Mouse (Mus musculus): ENCODE measurements around the gene Lrrc20. TPM values are rescaled to one million over a fixed set of nuclear protein-coding genes. Genes with fewer than 3 reads are reported as not detected.

The Lrrc20 gene
- total and polyA plus RNA-seq, 3 experiments: 29.9 to 38.9 (median 32.0) TPM

- intact Hi-C loops (cut with DNase I): loop anchor here (2.0 kb wide), 1 partner anchor 23 kb away; the partner anchor contains the start of gene Ppa1
- H3K27me3 ChIP-seq (ENCODE audit: control insufficient read depth, insufficient read depth, low read length): no peaks in the 10 kb centered on the region
- DNase-seq: peak; percentile 27 to 44
- H3K36me3 ChIP-seq (ENCODE audit: control insufficient read depth, insufficient read depth, low read length): no peaks in the 10 kb centered on the region
- H3K27ac ChIP-seq: no peak overlapping the region
- no peaks in the 10 kb centered on the region for H3K79me2 ChIP-seq (replicated peaks; ENCODE audit: control insufficient read depth, insufficient read depth, low read length)
- peaks cover 12% of the 10 kb centered on the region; the same call in 1 of the 2 replicates for H3K4me1 ChIP-seq (ENCODE audit: control insufficient read depth, insufficient read depth, low read length)
- no peak for TF ChIP-seq EP300 (IDR thresholded peaks at IDR 0.05; ENCODE audit: insufficient read depth, low read depth, low read length)
- H3K4me3 ChIP-seq: peak overlapping the region; percentile 43
- 0 out of 2 replicates have a peak overlapping the region, but pooled peaks have one; percentile 17 for H3K9ac ChIP-seq (ENCODE audit: low read depth, low read length)
- WGBS: 6% methylated on average over 74 of the region's 74 CpGs
These were observed 150.0 kb downstream of the Lrrc20 start for GRCm38 (mm10) chr10:61625381-61626257.

DNA sequence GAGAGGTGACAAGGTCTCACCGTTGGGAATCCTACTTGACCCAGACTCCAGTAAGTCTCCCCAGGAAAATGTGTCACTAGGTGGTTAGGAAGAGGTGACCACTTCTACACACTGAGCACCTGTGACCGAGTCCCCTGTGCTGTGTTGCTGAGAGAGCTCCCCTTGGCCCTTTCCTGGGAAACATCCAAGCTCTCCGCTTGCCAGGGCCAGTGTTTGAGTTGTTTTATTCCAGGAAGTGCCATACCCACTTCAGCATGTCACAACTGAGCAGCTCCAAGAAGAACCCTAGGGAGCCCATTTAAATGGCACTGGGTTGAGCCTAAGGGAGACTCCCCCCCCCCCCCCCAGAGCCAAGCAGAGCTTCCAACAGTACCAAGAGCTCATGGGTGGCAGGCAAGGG is 150.9 kb downstream of the Lrrc20 start:
- TF ChIP-seq EP300 (IDR thresholded peaks at IDR 0.05; ENCODE audit: insufficient read depth, low read depth, low read length) (no peak), POLR2A (IDR thresholded peaks at IDR 0.05; ENCODE audit: insufficient read depth, low read depth, low read length) (no peak), CTCF (IDR thresholded peaks at IDR 0.05) (no peak)
- Histone ChIP-seq H3K9ac (ENCODE audit: low read depth, low read length) (no peak overlapping the region), H3K27ac (no peak overlapping the region; the same call in 1 of the 2 replicates), H3K79me2 (replicated peaks; ENCODE audit: control insufficient read depth, insufficient read depth, low read length) (no peaks in the 10 kb centered on the region), H3K4me1 (ENCODE audit: control insufficient read depth, insufficient read depth, low read length) (peaks cover 10% of the 10 kb centered on the region; the same call in 1 of the 2 replicates), H3K4me3 (no peak overlapping the region), H3K36me3 (ENCODE audit: control insufficient read depth, insufficient read depth, low read length) (no peaks in the 10 kb centered on the region), H3K27me3 (ENCODE audit: control insufficient read depth, insufficient read depth, low read length) (no peaks in the 10 kb centered on the region)
- peak; percentile 29 to 35 for DNase-seq
- intact Hi-C loops (cut with DNase I): loop anchor here (2.0 kb wide), 1 partner anchor 22 kb away; the partner anchor contains the start of gene Ppa1
- WGBS: 70% methylated on average over 3 of the region's 3 CpGs

DNA sequence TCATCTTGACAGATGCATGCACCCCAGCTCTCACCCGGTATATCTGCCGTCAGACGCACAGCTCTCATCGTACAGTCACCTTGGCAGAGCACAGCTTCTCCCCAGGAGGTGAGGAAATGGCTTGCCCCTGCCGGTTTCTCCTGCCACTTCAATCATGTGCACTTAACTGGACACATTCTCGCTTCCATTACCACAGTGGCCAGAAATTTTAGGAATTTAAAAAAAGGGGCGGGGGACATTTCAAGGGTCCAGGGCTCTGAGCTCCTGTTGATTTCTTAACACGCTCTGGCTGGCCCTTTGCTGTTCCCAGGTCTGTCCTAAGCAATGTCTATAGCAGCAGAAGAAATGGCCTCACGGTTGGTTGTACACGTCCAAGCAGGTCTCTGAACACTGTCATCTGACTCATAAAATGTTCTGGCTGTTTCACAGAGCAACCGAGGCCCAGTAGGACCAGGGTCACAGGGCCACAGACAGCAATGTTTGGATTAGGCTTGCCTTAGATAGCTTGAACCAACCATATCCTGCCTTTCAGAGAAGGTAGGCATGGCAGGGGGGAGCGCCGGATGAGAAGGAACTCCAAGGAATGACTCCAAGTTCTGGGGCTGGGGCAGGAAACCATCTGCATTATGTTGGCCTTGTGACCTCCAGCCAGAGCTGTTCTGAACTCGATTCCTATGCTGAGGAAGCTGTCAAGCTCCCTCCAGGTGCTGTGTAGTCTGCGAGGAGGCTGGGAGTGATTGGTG is 151.8 kb downstream of the Lrrc20 start:
- TF ChIP-seq POLR2A (IDR thresholded peaks at IDR 0.05; ENCODE audit: insufficient read depth, low read depth, low read length): no peak
- DNase-seq: peak in 1 of 2 experiments; percentile 27
- Histone ChIP-seq H3K4me1 (ENCODE audit: control insufficient read depth, insufficient read depth, low read length) (peaks cover 12% of the 10 kb centered on the region; the same call in 1 of the 2 replicates), H3K27me3 (ENCODE audit: control insufficient read depth, insufficient read depth, low read length) (no peaks in the 10 kb centered on the region), H3K9ac (ENCODE audit: low read depth, low read length) (no peak overlapping the region), H3K4me3 (no peak overlapping the region), H3K79me2 (replicated peaks; ENCODE audit: control insufficient read depth, insufficient read depth, low read length) (no peaks in the 10 kb centered on the region), H3K27ac (peak overlapping the region; percentile 94), H3K36me3 (ENCODE audit: control insufficient read depth, insufficient read depth, low read length) (no peaks in the 10 kb centered on the region)
- WGBS: 49% methylated on average over 15 of the region's 15 CpGs
- intact Hi-C loops (cut with DNase I): loop anchor here (2.0 kb wide), 1 partner anchor 21 kb away; the partner anchor contains the start of gene Ppa1

GRCm38 (mm10) chr10:61627938-61628250 is 152.3 kb downstream of the Lrrc20 start:
- intact Hi-C loops (cut with DNase I): loop anchor here (2.0 kb wide), 1 partner anchor 21 kb away; the partner anchor contains the start of gene Ppa1

More at GRCm38 (mm10) chr10:61627938-61628250, 152.3 kb downstream of the Lrrc20 start:
- TF ChIP-seq EP300 (IDR thresholded peaks at IDR 0.05; ENCODE audit: insufficient read depth, low read depth, low read length) (peak; percentile 72; the same call in 1 of the 2 replicates), POLR2A (IDR thresholded peaks at IDR 0.05; ENCODE audit: insufficient read depth, low read depth, low read length) (no peak)
- no peak overlapping the region for H3K4me3 ChIP-seq
- H3K36me3 ChIP-seq (ENCODE audit: control insufficient read depth, insufficient read depth, low read length): no peaks in the 10 kb centered on the region
- no peak overlapping the region for H3K9ac ChIP-seq (ENCODE audit: low read depth, low read length)
- no peaks in the 10 kb centered on the region for H3K79me2 ChIP-seq (replicated peaks; ENCODE audit: control insufficient read depth, insufficient read depth, low read length)
- WGBS: 50% methylated on average over 4 of the region's 4 CpGs
- H3K27me3 ChIP-seq (ENCODE audit: control insufficient read depth, insufficient read depth, low read length): no peaks in the 10 kb centered on the region
- DNase-seq: peak; percentile 57 to 78
- peak overlapping the region; percentile 94 for H3K27ac ChIP-seq
- peaks cover 12% of the 10 kb centered on the region; the same call in 1 of the 2 replicates for H3K4me1 ChIP-seq (ENCODE audit: control insufficient read depth, insufficient read depth, low read length)

Other genes with a start within 250 kb of the Lrrc20 start
- 1 to 10 TPM in 1 of 2 experiments, under 1 TPM in 1; 0.91 to 1.6 TPM for gene Adamts14, start 202.4 kb upstream of the Lrrc20 start, total RNA-seq (2021)
- 1.2 and 1.3 TPM in 2 replicates for gene Adamts14, start 202.4 kb upstream of the Lrrc20 start, polyA plus RNA-seq (2012; rRNA removed)
- under 1 TPM; 0.23 to 0.32 TPM for gene Prf1, start 178.0 kb upstream of the Lrrc20 start, total RNA-seq (2021)
- 0.12 and 1.3 TPM in 2 replicates for gene Prf1, start 178.0 kb upstream of the Lrrc20 start, polyA plus RNA-seq (2012; rRNA removed)
- 10 to 100 TPM; 15.3 to 17.6 TPM for gene Pald1, start 92.3 kb upstream of the Lrrc20 start, total RNA-seq (2021)
- gene Pald1, start 92.3 kb upstream of the Lrrc20 start, polyA plus RNA-seq (2012; rRNA removed): 17.7 and 20.4 TPM in 2 replicates
- under 1 TPM in 1 of 2 experiments, not detected in 1; 0.10 TPM for gene Nodal, start 57.8 kb upstream of the Lrrc20 start, total RNA-seq (2021)
- gene Nodal, start 57.8 kb upstream of the Lrrc20 start, polyA plus RNA-seq (2012; rRNA removed): 0.04 and 0.38 TPM in 2 replicates
- gene Eif4ebp2, start 23.1 kb upstream of the Lrrc20 start, total RNA-seq (2021): 10 to 100 TPM; 70.9 to 71.3 TPM
- gene Eif4ebp2, start 23.1 kb upstream of the Lrrc20 start, polyA plus RNA-seq (2012; rRNA removed): 53.3 and 71.9 TPM in 2 replicates
- gene Npffr1, start 119.7 kb downstream of the Lrrc20 start, total RNA-seq (2021): under 1 TPM in 1 of 2 experiments, not detected in 1; 0.07 TPM
- 0.14 and 0.15 TPM in 2 replicates for gene Npffr1, start 119.7 kb downstream of the Lrrc20 start, polyA plus RNA-seq (2012; rRNA removed)
- gene Ppa1, start 172.8 kb downstream of the Lrrc20 start, total RNA-seq (2021): 10 to 100 TPM; 66.3 to 66.8 TPM
- 33.9 and 41.2 TPM in 2 replicates for gene Ppa1, start 172.8 kb downstream of the Lrrc20 start, polyA plus RNA-seq (2012; rRNA removed)
- gene Sar1a, start 204.5 kb downstream of the Lrrc20 start, total RNA-seq (2021): 100 to 1,000 TPM; 166 to 197 TPM
- 82.7 and 134 TPM in 2 replicates for gene Sar1a, start 204.5 kb downstream of the Lrrc20 start, polyA plus RNA-seq (2012; rRNA removed)
- gene Tysnd1, start 219.7 kb downstream of the Lrrc20 start, total RNA-seq (2021): 10 to 100 TPM; 20.2 to 22.3 TPM
- 24.8 and 27.2 TPM in 2 replicates for gene Tysnd1, start 219.7 kb downstream of the Lrrc20 start, polyA plus RNA-seq (2012; rRNA removed)
- 10 to 100 TPM; 24.6 to 28.9 TPM for gene Aifm2, start 239.5 kb downstream of the Lrrc20 start, total RNA-seq (2021)
- 32.9 and 39.5 TPM in 2 replicates for gene Aifm2, start 239.5 kb downstream of the Lrrc20 start, polyA plus RNA-seq (2012; rRNA removed)